Mouse (Mus musculus) neural tube, embryonic 15.5 days (tissue): ENCODE data around the gene Plpp3. TPM values are rescaled to one million over a fixed set of nuclear protein-coding genes. Genes with fewer than 3 reads are reported as not detected.

Experiments used
- ATAC-seq: fragments of 200-750 bp; cut with Nextera tagmentation; 2 replicates; pipeline ENCODE4 v1.8.0; 2017; ENCODE audit warnings: mild to moderate bottlenecking, moderate TSS enrichment, moderate library complexity; ENCODE audit not compliant: low FRiP score
- H3K27ac ChIP-seq: fragments of 300-500 bp; sonication (generic); replicated peaks from 2 replicates; pipeline ENCODE4 v1.5.1; 2015; ENCODE audit warnings: mild to moderate bottlenecking, inconsistent platforms
- H3K27me3 ChIP-seq: fragments of 300-500 bp; sonication (generic); replicated peaks from 2 replicates; pipeline ENCODE4 v1.6.1; 2015; ENCODE audit warnings: inconsistent platforms
- H3K36me3 ChIP-seq: fragments of 300-500 bp; sonication (generic); 2 replicates; pipeline ENCODE4 v1.6.1; 2015; ENCODE audit warnings: inconsistent platforms
- H3K4me1 ChIP-seq: fragments of 300-500 bp; sonication (generic); 2 replicates; pipeline ENCODE4 v1.6.1; 2015; ENCODE audit warnings: inconsistent platforms
- H3K4me2 ChIP-seq: fragments of 300-500 bp; sonication (generic); 2 replicates; pipeline ENCODE4 v1.6.1; 2015; ENCODE audit warnings: inconsistent platforms, mild to moderate bottlenecking, moderate library complexity
- H3K4me3 ChIP-seq: fragments of 300-500 bp; sonication (generic); replicated peaks from 2 replicates; pipeline ENCODE4 v1.5.1; 2015; ENCODE audit warnings: mild to moderate bottlenecking, inconsistent platforms
- H3K9ac ChIP-seq: fragments of 300-500 bp; sonication (generic); replicated peaks from 2 replicates; pipeline ENCODE4 v1.6.1; 2015; ENCODE audit warnings: mild to moderate bottlenecking, inconsistent platforms
- H3K9me3 ChIP-seq: fragments of 300-500 bp; sonication (generic); replicated peaks from 2 replicates; pipeline ENCODE4 v1.6.1; 2016; ENCODE audit warnings: inconsistent platforms
- WGBS: fragments of 180-500 bp; shearing (Covaris S2); methylation state at CpG from one replicate; pipeline ENCODE4 v1.1.7; 2015; ENCODE audit warnings: mixed read lengths; 5-methylcytosine and 5-hydroxymethylcytosine counted together
- polyA plus RNA-seq: library from polyadenylated mRNA; unstranded; fragments of >200 nt; fragmentation: Nextera tagmentation; extraction: Ambion mirVana; gene quantifications from 2 replicates; pipeline ENCODE4 v1.2.1, GENCODE M21; 2015

Gene Plpp3
- polyA plus RNA-seq, 1 experiment from 2014 or later = 73.6 TPM

DNA sequence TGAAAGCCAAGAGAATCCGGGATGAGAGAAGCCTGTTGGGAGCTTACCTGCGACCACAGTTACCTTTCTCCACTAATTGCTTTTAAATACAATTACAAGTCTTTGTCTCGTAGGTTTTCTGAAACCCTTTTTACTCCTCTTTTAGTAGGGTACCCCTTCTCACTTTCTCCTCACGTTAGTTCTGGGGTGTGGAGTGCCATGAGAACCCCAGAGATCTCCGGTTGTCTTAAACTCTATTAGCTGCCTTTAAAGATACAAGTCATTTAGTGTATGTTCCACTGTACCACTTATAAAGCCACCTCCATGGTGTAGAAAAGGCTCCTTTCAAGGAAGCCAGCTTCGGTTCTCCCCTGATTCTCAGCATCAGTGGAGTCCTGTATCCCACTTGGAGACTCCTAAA lies 3.3 kb downstream of the Plpp3 start:
- Histone ChIP-seq H3K36me3 (no peaks in the 10 kb centered on the region), H3K4me3 (peak overlapping the region; percentile 24), H3K27ac (no peak overlapping the region), H3K9me3 (no peaks in the 10 kb centered on the region), H3K27me3 (no peaks in the 10 kb centered on the region), H3K4me2 (peak overlapping the region; percentile 79), H3K9ac (no peak overlapping the region), H3K4me1 (peaks cover 23% of the 10 kb centered on the region)
- 77% methylated on average over 6 of the region's 6 CpGs for WGBS
- no peak for ATAC-seq

GRCm38 (mm10) chr4:105162014-105162413 lies 4.9 kb downstream of the Plpp3 start:
- no peak for ATAC-seq
- Histone ChIP-seq H3K4me1 (peaks cover 20% of the 10 kb centered on the region), H3K27ac (no peak overlapping the region), H3K9me3 (no peaks in the 10 kb centered on the region), H3K9ac (no peak overlapping the region), H3K4me2 (peak overlapping the region; percentile 79), H3K36me3 (no peaks in the 10 kb centered on the region), H3K27me3 (no peaks in the 10 kb centered on the region), H3K4me3 (no peak overlapping the region)
- 53% methylated on average over 6 of the region's 6 CpGs for WGBS

- Histone ChIP-seq H3K9ac (no peak overlapping the region), H3K4me1 (peaks cover 20% of the 10 kb centered on the region), H3K4me2 (0 out of 2 replicates have a peak overlapping the region, but pooled peaks have one; percentile 6), H3K9me3 (no peaks in the 10 kb centered on the region), H3K27ac (no peak overlapping the region), H3K36me3 (no peaks in the 10 kb centered on the region), H3K4me3 (no peak overlapping the region), H3K27me3 (no peaks in the 10 kb centered on the region)
- ATAC-seq = no peak
- 76% methylated on average over 2 of the region's 2 CpGs for WGBS
Observed at GRCm38 (mm10) chr4:105162676-105163075, 5.5 kb downstream of the Plpp3 start.

- Histone ChIP-seq H3K27ac (no peak overlapping the region), H3K9me3 (no peaks in the 10 kb centered on the region), H3K27me3 (no peaks in the 10 kb centered on the region), H3K9ac (no peak overlapping the region), H3K4me1 (peaks cover 30% of the 10 kb centered on the region), H3K4me2 (no peak overlapping the region), H3K36me3 (no peaks in the 10 kb centered on the region), H3K4me3 (no peak overlapping the region)
- no peak for ATAC-seq
- 71% methylated on average over 4 of the region's 4 CpGs for WGBS
Observed at GRCm38 (mm10) chr4:105163981-105164411, 6.8 kb downstream of the Plpp3 start.

GRCm38 (mm10) chr4:105164952-105165351 lies 7.8 kb downstream of the Plpp3 start:
- H3K36me3 ChIP-seq = no peaks in the 10 kb centered on the region
- no peak overlapping the region for H3K27ac ChIP-seq
- no peak overlapping the region for H3K9ac ChIP-seq
- H3K9me3 ChIP-seq = no peaks in the 10 kb centered on the region
- no peak overlapping the region for H3K4me2 ChIP-seq
- no peak for ATAC-seq
- no peak overlapping the region for H3K4me3 ChIP-seq
- no peaks in the 10 kb centered on the region for H3K27me3 ChIP-seq
- 87% methylated on average over 6 of the region's 6 CpGs for WGBS
- H3K4me1 ChIP-seq = peaks cover 30% of the 10 kb centered on the region

DNA sequence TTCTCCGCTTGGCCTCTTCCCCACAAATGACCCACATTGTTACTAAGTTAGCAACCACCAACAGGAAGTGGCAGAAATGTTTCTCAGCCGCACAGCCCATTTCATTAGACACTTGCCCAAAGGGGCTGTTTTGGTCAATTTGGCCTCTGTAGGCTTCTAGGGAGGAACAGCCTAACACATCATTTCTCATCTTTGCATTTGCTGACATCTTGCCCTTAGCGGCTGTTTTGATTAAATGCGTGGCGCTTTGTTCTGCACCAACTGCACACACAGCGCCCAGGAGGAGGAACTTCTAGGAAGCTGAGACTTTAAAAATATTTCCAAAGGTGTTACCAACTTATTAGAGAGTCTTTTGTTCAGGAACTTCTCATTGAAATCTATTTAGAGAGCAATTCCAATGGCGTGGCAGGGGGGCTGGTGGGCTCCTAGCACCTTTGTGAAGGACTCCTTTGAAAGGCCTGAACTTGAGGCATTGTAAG lies 12.0 kb downstream of the Plpp3 start:
- Histone ChIP-seq H3K4me3 (no peak overlapping the region), H3K27me3 (no peaks in the 10 kb centered on the region), H3K4me2 (peak overlapping the region; percentile 5; the same call in 1 of the 2 replicates), H3K36me3 (no peaks in the 10 kb centered on the region), H3K4me1 (peaks cover 42% of the 10 kb centered on the region), H3K9ac (no peak overlapping the region), H3K27ac (peak overlapping the region; percentile 69), H3K9me3 (no peaks in the 10 kb centered on the region)
- no peak for ATAC-seq
- WGBS = 20% methylated on average over 7 of the region's 7 CpGs

- no peaks in the 10 kb centered on the region for H3K27me3 ChIP-seq
- no peak overlapping the region for H3K9ac ChIP-seq
- 24% methylated on average over 16 of the region's 16 CpGs for WGBS
- H3K4me1 ChIP-seq = peaks cover 46% of the 10 kb centered on the region
- H3K9me3 ChIP-seq = no peaks in the 10 kb centered on the region
- peak overlapping the region; percentile 69 for H3K27ac ChIP-seq
- peak overlapping the region; percentile 28 for H3K4me2 ChIP-seq
- no peak overlapping the region for H3K4me3 ChIP-seq
- no peak for ATAC-seq
- H3K36me3 ChIP-seq = no peaks in the 10 kb centered on the region
Observed at GRCm38 (mm10) chr4:105169826-105170810, 13.0 kb downstream of the Plpp3 start.

DNA sequence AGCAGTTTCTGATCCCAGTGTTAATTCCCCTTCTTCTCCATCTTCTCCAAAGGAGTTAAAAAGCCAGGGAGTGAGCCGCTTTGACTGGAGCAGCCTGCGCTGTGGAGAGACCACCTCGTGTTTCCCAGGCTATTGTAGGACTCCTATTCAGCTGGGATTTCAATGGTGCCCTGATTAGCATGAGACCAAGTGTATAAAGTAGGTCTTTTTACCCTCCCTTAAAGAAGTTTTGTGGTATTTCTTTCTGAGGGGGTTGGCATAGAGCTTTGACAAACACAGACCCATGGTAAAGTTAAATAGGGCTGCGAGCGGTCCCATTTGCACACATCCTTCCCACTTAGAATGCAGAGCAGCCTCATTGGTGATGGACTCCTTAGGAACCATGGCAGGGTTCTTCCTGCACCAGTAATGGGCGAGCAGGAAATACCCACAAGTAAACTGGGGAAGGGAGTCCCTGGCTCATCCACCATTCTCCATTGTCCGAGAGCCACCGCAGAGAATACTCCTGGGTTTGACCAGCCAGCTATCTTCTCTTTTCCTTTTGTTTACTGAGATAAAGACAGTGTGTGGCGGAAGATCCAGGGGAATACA lies 13.8 kb downstream of the Plpp3 start:
- no peak overlapping the region for H3K9ac ChIP-seq
- H3K4me3 ChIP-seq = no peak overlapping the region
- WGBS = 14% methylated on average over 9 of the region's 9 CpGs

GRCm38 (mm10) chr4:105171432-105171831 lies 14.3 kb downstream of the Plpp3 start:
- 46% methylated on average over 3 of the region's 3 CpGs for WGBS
- H3K9ac ChIP-seq = no peak overlapping the region
- no peaks in the 10 kb centered on the region for H3K9me3 ChIP-seq
- peaks cover 46% of the 10 kb centered on the region for H3K4me1 ChIP-seq
- H3K27ac ChIP-seq = peak overlapping the region; percentile 69
- no peak overlapping the region for H3K4me3 ChIP-seq
- no peak; the same call in 1 of the 2 replicates for ATAC-seq
- peak overlapping the region; percentile 28 for H3K4me2 ChIP-seq
- no peaks in the 10 kb centered on the region for H3K36me3 ChIP-seq
- no peaks in the 10 kb centered on the region for H3K27me3 ChIP-seq

More for the DNA sequence above, 13.8 kb downstream of the Plpp3 start:
- Histone ChIP-seq H3K27me3 (no peaks in the 10 kb centered on the region), H3K4me1 (peaks cover 44% of the 10 kb centered on the region), H3K27ac (peak overlapping the region; percentile 69), H3K9me3 (no peaks in the 10 kb centered on the region), H3K4me2 (peak overlapping the region; percentile 28), H3K36me3 (no peaks in the 10 kb centered on the region)
- peak; percentile 79 for ATAC-seq

GRCm38 (mm10) chr4:105174778-105175177 lies 17.6 kb downstream of the Plpp3 start:
- Histone ChIP-seq H3K9ac (no peak overlapping the region), H3K4me1 (peaks cover 36% of the 10 kb centered on the region), H3K36me3 (no peaks in the 10 kb centered on the region), H3K27ac (peak overlapping the region; percentile 67), H3K4me2 (no peak overlapping the region), H3K4me3 (no peak overlapping the region), H3K9me3 (no peaks in the 10 kb centered on the region), H3K27me3 (no peaks in the 10 kb centered on the region)
- ATAC-seq = no peak
- 84% methylated on average over 4 of the region's 4 CpGs for WGBS

- no peak overlapping the region for H3K9ac ChIP-seq
- H3K4me3 ChIP-seq = no peak overlapping the region
- peak overlapping the region; percentile 72 for H3K27ac ChIP-seq
- no peaks in the 10 kb centered on the region for H3K27me3 ChIP-seq
- H3K4me2 ChIP-seq = no peak overlapping the region
- ATAC-seq = peak; percentile 68
- peaks cover 29% of the 10 kb centered on the region for H3K4me1 ChIP-seq
- H3K9me3 ChIP-seq = no peaks in the 10 kb centered on the region
- no peaks in the 10 kb centered on the region for H3K36me3 ChIP-seq
- 51% methylated on average over 16 of the region's 16 CpGs for WGBS
Observed at GRCm38 (mm10) chr4:105175255-105176035, 18.3 kb downstream of the Plpp3 start.
